Mouse (Mus musculus) gastrocnemius, postnatal 4 days (tissue): ENCODE measurements around the gene Foxb2. TPM values are rescaled to one million over a fixed set of nuclear protein-coding genes. Genes with fewer than 3 reads are reported as not detected.
"Not testable (repeated sequence)": the region's sequence is repeated elsewhere in the genome, so short reads cannot be mapped to it uniquely, and the experiment has no call there.

Source experiments
- DNase-seq, 2 experiments: peaks; one replicate each; pipeline ENCODE4 v3.0.0; 2021 to 2022; ENCODE audit warnings: low spot score in 2 of 2, mixed read lengths in 2 of 2
- long read RNA-seq, 2 experiments: library from polyadenylated mRNA; stranded (forward); transcript quantifications; one replicate each; pipeline ENCODE4 v2.0.0; 2021
- total RNA-seq, 2 experiments: library from RNA; stranded (reverse); gene quantifications; 2 replicates each; pipeline ENCODE4 v1.2.3; 2021

The Foxb2 gene
- not detected for total RNA-seq
- long read RNA-seq, experiment 1 = 0 reads
- long read RNA-seq, experiment 2 = 0 reads

GRCm38 (mm10) chr19:16873221-16873861 is at the start of gene Foxb2:
Gene Foxb2, minus strand, starts transcription at chr19:16873805.
- peak in 1 of 2 experiments; percentile 13 for DNase-seq

- no peak for DNase-seq
Measured at GRCm38 (mm10) chr19:16911507-16911906, 37.9 kb upstream of the Foxb2 start.

DNA sequence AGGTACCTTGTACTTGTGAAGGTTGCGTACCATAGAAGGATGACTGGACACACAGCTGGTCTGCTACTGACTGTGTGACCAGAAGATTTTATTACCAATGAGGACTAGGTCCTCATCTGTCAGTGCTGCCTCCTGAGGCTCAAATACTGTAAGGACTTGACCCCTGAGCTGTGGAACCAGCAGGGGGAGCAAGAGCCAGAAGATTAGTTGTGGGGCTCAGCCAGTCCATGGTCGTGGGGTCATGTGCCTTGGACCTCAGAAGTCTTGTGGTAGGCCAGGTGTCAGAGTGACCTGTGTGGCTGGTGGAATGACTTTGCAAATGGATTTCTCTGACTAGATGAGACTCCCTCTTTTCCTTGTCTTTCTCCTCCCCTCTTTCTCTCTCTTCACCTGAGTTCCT is 29.5 kb upstream of the Foxb2 start:
- DNase-seq = no peak

DNA sequence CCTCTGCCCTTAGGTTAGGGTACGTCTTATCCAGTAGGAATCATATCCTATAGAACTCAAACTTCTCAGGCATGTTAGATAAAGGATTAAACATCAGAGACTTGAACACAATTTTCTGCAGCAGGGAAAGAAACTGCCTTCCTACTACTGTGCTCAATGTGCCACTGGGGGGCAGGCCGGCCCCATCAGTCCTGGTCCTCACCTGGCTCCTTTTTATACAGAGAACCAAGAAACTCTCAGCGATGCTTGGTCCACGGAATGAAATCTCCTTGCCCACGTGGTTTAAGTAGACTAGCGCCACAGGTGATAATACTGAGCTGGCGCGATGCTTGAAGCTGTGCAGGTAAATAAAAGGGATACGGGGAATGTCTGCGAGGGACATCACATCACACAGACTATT is 26.1 kb upstream of the Foxb2 start:
- DNase-seq = no peak

DNA sequence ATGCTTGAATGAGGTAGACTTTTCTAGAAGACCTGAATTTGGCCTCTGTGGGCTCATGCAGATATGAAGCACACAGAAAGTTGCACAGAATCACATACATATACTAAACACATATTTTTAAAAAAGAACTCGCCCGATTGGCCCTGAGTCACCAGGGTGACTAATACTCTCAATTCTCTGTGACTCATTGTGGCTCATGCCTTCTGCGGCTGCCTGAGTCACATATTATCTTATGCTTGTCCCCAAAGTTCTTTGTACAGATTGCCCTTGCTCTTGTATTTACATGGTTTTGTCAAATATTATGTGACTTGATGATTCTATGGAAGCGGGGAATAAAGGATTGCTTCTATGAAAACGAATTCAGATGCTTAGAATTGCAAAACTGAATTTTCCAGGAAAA is 25.0 kb upstream of the Foxb2 start:
- no peak for DNase-seq

DNA sequence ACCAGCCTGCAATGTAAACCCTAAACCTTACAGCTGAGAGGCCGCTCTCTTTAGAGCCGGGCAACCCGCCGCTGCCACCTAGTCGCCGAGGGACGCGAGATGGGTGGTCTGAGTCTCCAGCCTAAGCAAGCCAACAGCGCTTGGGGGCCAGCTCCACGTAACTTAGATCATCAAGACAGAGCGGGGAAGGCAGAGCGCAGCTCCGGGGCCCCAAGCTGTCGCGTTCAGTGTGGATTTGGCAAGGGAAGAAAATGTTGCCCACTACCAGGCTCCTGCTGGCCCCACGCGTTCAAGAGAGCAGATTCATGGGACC is 2.8 kb upstream of the Foxb2 start:
- no peak for DNase-seq

GRCm38 (mm10) chr19:16875631-16876457 is 2.2 kb upstream of the Foxb2 start:
- DNase-seq = no peak

- DNase-seq = no peak
Measured at GRCm38 (mm10) chr19:16874991-16875540, 1.5 kb upstream of the Foxb2 start.

DNA sequence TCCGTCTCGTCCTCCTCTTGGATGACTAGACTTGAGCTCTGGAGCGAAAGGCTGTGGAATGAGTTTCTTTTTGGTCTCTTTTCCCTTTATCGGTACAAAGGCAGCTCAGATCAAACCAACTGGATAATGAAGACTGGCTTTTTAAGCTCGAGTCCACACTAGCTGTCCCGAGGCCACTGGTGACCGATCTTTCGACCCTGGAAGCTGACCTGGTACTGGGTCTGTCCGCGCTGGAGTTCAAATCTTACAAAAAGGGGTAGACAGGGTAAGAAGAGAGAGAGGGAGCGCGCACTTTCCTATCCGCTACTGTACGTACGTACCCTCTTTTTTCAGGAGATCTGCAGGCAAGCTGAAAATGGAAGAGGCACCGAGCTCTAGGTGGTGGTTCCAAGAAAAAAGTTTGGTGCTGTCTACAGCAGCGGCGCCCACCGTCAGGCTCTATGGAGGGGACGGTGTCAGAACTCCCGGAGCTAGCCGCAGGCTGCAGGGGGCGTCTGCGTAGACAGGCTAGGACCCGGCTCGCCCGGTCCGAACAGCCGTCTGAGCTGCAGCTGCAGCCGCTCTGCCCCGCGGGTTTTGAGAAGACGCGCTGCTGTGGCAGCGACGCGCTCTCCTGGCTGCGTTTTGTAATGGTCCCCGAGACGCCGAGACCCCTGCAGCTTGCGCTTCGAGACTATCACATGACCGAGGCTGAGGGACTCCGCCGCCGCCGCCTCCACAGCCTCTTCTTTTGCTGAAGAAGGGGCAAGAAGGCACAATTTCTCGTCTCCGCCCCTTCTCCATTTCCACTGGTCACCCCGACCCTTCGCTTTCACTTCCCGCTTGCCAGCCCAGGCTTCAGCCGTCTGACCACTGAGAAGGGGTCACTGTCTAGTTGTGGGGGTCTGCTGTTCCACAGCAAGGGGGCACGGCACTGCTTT is 597 bp upstream of the Foxb2 start:
- DNase-seq = peak in 1 of 2 experiments; percentile 18

DNA sequence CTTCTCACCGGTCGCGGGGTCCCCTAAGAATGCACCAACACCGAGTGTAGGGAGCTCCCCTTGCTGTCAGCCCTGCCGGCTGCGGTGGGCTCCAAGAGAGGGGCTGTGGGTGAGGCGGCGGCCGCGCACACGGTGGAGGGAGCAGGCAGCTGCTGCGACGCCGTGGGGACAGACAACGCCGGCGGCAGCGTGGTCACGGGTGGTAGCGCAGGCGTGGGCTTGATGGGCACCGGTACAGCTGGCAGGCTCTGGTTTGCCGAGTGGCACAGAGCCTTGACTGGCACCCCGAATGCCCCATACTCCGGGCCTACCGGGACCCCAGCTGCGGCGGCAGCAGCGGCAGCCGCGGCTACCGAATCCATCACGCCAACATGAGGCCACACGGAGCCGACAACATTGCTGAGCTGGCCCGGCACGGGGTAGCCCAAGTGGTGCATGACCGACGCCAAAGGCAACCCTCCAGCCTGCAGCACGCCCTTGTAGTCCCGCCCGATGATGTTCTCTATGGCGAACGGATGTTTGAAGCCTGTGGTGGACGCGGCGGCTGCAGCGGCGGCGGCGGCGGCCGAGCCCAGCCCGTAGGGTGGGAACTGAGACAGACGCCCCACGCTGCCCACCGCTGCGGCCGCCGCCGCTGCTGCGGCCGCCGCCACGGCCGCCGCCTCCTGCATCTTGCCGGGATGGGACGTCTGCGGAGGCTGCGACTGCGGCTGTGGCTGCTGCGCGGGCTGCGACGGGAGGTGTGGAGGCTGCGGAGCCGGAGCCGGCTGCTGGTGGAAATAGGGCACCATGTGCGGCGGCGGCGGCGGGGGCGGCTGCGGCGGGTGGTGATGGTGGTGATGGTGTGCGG is 1.0 kb downstream of the Foxb2 start:
- DNase-seq = peak in 1 of 2 experiments; percentile 32

DNA sequence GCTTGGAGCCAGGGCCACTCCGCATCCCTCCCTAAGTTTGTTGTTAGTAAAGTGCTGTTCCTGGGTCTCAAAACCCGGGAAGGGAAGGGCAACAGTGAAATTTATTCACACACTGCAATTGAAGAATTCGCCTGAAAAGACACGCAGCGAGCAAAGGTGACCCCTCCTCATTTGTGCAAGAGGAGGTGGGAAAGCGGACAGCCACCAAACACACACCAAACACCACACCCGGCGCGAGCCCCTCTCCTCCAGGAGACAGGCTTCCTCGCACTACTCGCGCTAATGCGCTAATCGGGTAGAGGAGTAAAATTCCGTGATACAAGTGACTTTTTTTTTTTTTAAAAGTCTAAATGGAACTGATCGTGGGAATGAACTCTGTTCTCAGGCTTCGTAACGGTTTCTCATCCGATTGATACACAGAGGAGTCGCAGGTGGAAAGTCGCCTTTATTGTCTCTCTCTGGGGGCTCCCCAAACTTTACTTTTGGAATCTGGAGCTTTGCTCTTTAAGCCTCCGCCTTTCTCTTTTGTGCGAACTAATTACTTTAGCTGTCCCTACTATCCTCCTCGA is 2.3 kb downstream of the Foxb2 start:
- no peak for DNase-seq

DNA sequence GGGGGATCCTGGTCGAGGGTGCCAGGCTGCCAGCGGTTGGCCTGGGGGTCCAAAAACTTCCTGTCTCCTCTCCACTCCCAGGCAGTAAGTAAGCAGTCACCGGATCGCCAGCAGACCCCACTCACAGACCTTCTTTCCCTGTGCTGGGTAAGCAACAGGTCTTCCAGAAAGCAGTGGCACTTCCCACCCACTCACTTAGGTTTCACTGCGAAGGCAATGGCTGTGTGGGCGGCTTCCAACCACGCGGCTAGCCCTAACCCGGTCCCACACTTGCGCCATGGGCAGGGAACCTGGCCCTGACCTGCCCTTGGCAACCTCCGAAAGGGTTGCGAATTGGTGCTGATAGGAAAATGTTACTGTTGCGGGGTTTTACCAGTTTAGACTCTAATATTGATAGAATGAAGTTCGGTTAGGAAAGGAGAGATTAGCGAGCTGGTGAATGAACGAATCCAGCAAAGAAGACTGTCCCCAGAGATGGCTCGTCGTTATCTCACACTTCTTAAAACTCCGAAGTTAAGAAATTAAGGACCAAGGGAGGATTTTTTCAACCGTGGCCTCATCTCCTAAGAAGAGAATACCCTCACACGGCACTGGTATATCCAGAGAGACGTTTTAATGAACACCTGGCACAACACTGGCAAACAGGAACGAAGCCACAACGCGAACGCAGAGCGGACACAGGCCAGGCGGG is 3.0 kb downstream of the Foxb2 start:
- no peak for DNase-seq

GRCm38 (mm10) chr19:16868534-16868933 is 5.1 kb downstream of the Foxb2 start:
- no peak for DNase-seq

GRCm38 (mm10) chr19:16858646-16859045 is 15.0 kb downstream of the Foxb2 start:
- no peak for DNase-seq

DNA sequence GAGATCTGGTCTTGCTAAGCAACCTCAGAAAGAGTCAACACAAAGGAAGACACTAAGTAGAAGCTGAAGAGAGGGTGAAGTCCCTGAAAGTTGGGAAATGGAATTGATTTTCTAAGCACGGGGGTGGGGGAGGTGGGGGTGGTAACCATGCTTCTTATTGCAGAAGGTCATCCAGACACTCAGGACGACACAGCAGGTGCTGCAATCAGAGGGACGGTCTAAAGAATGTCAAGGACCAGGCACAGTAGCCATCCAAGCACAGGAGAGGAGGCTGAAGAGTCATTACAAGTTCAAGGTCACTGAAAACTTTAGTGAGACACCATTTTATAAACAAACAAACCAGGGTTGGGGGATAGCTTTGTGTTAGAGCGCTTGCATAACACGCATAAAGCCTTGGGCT is 16.9 kb downstream of the Foxb2 start:
- no peak for DNase-seq

- not testable (repeated sequence) for DNase-seq
Measured at GRCm38 (mm10) chr19:16844091-16844490, 29.5 kb downstream of the Foxb2 start.

- no peak for DNase-seq
Measured at GRCm38 (mm10) chr19:16841516-16842249, 31.9 kb downstream of the Foxb2 start.

- DNase-seq = no peak
Measured at GRCm38 (mm10) chr19:16841001-16841400, 32.6 kb downstream of the Foxb2 start.

DNA sequence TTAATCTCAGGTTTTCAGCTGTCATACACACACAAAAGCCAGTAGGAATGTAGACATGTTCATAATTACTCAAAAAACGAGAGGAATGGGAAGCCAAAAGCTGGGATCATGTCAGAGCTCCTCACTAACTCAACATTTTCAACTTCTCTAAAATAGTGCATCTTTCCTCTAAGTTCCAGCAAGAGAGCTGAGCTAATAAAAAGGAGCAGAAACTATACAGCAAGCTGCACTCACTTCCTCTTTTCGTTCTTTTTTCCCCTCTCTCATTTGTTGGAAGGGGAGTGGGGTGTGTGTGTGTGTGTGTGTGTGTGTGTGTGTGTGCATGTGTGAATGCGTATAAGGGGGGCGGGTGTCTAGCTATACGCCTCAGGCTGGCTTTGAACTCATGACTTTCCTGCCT is 45.9 kb downstream of the Foxb2 start:
- DNase-seq = no peak
